Mouse (Mus musculus): ENCODE measurements at regions not wholly inside any gene's neighbourhood (a gene's known extent, or its start where the extent isn't known, plus 50 kb on each side); places are given as distances from the start of the nearest gene placed in this dataset.

GRCm38 (mm10) chr14:105950924-105951323, 54.3 kb upstream of the Spry2 start:
- intact Hi-C loops (cut with DNase I): no loop called here

GRCm38 (mm10) chr14:105955082-105955481, 58.5 kb upstream of the Spry2 start:
- intact Hi-C loops (cut with DNase I): no loop called here

- intact Hi-C loops (cut with DNase I): no loop called here
Observed at GRCm38 (mm10) chr14:105956796-105957195, 60.2 kb upstream of the Spry2 start.

GRCm38 (mm10) chr14:105958005-105958404, 61.4 kb upstream of the Spry2 start:
- intact Hi-C loops (cut with DNase I): no loop called here

GRCm38 (mm10) chr14:105979544-105980323, 83.1 kb upstream of the Spry2 start:
- intact Hi-C loops (cut with DNase I): no loop called here

- intact Hi-C loops (cut with DNase I): no loop called here
Observed at GRCm38 (mm10) chr14:105980324-105980680, 83.7 kb upstream of the Spry2 start.

GRCm38 (mm10) chr14:105987341-105987882, 90.8 kb upstream of the Spry2 start:
- intact Hi-C loops (cut with DNase I): no loop called here

- intact Hi-C loops (cut with DNase I): no loop called here
Observed at GRCm38 (mm10) chr14:105988738-105989137, 92.1 kb upstream of the Spry2 start.

- intact Hi-C loops (cut with DNase I): no loop called here
Observed at GRCm38 (mm10) chr14:105993124-105993523, 96.5 kb upstream of the Spry2 start.

GRCm38 (mm10) chr14:105999801-106000200, 103.2 kb upstream of the Spry2 start:
- intact Hi-C loops (cut with DNase I): loop anchor here (2.0 to 5.0 kb wide), 2 partner anchors 53 to 98 kb away; no protein-coding TSS in a partner anchor

- intact Hi-C loops (cut with DNase I): no loop called here
Observed at GRCm38 (mm10) chr14:106007769-106008168, 98.2 kb upstream of the Trim52 start.

GRCm38 (mm10) chr14:106008951-106009350, 97.0 kb upstream of the Trim52 start:
- intact Hi-C loops (cut with DNase I): no loop called here

- intact Hi-C loops (cut with DNase I): loop anchor here (2.0 to 5.0 kb wide), 2 partner anchors 41 to 112 kb away; no protein-coding TSS in a partner anchor
Observed at GRCm38 (mm10) chr14:106010961-106011360, 95.0 kb upstream of the Trim52 start.

GRCm38 (mm10) chr14:106011991-106012427, 94.0 kb upstream of the Trim52 start:
- intact Hi-C loops (cut with DNase I): loop anchor here (2.0 to 5.0 kb wide), 2 partner anchors 40 to 113 kb away; no protein-coding TSS in a partner anchor

GRCm38 (mm10) chr14:106022806-106023205, 83.2 kb upstream of the Trim52 start:
- intact Hi-C loops (cut with DNase I): no loop called here

- intact Hi-C loops (cut with DNase I): no loop called here
Observed at GRCm38 (mm10) chr14:106026815-106027214, 79.2 kb upstream of the Trim52 start.

GRCm38 (mm10) chr14:106027686-106028085, 78.3 kb upstream of the Trim52 start:
- intact Hi-C loops (cut with DNase I): no loop called here

- intact Hi-C loops (cut with DNase I): no loop called here
Observed at GRCm38 (mm10) chr14:106031094-106031493, 74.9 kb upstream of the Trim52 start.

- intact Hi-C loops (cut with DNase I): no loop called here
Observed at GRCm38 (mm10) chr14:106033793-106034192, 72.2 kb upstream of the Trim52 start.

GRCm38 (mm10) chr14:106034933-106035665, 70.9 kb upstream of the Trim52 start:
- intact Hi-C loops (cut with DNase I): no loop called here

GRCm38 (mm10) chr14:106044274-106044673, 61.7 kb upstream of the Trim52 start:
- intact Hi-C loops (cut with DNase I): no loop called here

GRCm38 (mm10) chr14:106050231-106050630, 55.8 kb upstream of the Trim52 start:
- intact Hi-C loops (cut with DNase I): loop anchor here (5.0 kb wide), 1 partner anchor 38 kb away; no protein-coding TSS in a partner anchor
